Mouse (Mus musculus): ENCODE data around the gene Tbc1d10b. TPM values are rescaled to one million over a fixed set of nuclear protein-coding genes. Genes with fewer than 3 reads are reported as not detected.
A peak's percentile ranks its signal among the peaks of the same experiment; 100 is the strongest.
"Not testable (repeated sequence)": the region's sequence is repeated elsewhere in the genome, so short reads cannot be mapped to it uniquely, and the experiment has no call there.

The Tbc1d10b gene
- polyA plus RNA-seq (2017; shearing (Covaris generic)) = 10 to 100 TPM; 13.6 to 18.9 TPM

DNA sequence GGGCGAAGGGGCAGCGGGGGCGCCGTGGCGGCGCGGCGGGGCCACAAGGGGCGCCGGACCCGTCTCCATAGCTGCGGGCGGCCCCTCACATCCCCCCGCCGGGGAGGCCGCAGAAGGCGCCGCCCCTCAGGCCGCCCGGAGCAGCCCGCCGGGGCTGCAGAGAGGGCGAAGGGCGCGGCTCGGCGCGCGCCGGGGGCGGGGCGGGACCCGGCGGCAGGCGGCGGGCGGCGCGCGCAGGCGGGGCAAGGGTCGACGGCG lies at the start of gene Tbc1d10b:
Gene Tbc1d10b (minus strand): TSS at position 174 of the 258 bp plus-strand sequence.
- ATAC-seq = no peak

GRCm38 (mm10) chr7:127256518-127256917 lies 48.2 kb upstream of the Tbc1d10b start:
- no peak for ATAC-seq

GRCm38 (mm10) chr7:127255965-127256364 lies 47.7 kb upstream of the Tbc1d10b start:
- ATAC-seq = no peak

GRCm38 (mm10) chr7:127255008-127255407 lies 46.7 kb upstream of the Tbc1d10b start:
- ATAC-seq = no peak

DNA sequence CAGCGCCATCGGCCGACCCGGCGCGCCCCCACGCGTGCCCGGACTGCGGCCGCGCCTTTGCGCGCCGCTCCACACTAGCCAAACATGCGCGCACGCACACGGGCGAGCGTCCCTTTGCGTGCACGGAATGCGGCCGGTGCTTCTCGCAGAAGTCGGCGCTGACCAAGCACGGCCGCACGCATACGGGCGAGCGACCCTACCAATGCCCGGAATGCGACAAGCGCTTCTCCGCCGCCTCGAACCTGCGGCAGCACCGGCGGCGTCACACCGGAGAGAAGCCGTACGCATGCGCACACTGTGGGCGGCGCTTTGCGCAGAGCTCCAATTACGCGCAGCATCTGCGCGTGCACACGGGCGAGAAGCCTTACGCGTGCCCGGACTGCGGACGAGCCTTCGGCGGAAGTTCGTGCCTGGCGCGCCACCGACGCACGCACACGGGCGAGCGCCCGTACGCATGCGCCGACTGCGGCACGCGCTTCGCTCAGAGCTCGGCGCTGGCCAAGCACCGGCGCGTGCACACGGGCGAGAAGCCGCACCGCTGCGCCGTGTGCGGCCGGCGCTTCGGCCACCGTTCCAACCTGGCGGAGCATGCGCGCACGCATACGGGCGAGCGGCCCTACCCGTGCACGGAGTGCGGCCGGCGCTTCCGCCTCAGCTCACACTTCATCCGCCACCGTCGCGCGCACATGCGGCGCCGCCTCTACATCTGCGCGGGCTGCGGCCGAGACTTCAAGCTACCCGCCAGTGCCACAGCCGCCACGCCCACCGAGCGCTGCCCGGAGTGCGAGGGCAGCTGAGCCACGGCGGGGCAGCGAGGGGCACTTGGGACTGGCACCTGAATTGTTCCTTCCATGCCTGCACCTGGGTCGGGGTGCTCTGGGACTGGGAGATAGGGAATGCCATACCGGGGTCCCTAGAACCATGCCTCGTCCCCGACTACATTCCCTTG lies 45.8 kb upstream of the Tbc1d10b start:
- peak; percentile 87 for ATAC-seq

- ATAC-seq = no peak
These were observed 45.1 kb upstream of the Tbc1d10b start for GRCm38 (mm10) chr7:127253341-127253740.

GRCm38 (mm10) chr7:127252414-127252813 lies 44.1 kb upstream of the Tbc1d10b start:
- ATAC-seq = no peak

DNA sequence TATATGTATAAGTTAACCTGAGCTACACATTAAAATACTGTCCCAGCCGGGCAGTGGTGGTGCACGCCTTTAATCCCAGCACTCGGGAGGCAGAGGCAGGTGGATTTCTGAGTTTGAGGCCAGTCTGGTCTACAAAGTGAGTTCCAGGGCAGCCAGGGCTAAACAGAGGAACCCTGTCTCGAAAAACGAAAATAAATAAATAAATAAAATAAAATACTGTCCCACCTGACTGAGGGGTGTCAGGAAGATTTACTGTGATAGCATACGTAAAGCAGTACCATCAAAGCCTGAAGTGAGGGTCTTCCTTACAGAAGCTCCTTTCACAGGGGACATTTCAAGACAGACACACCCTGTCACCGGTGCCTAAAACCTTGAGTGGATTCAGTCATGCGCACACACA lies 42.2 kb upstream of the Tbc1d10b start:
- not testable (repeated sequence) for ATAC-seq

GRCm38 (mm10) chr7:127244658-127245510 lies 36.6 kb upstream of the Tbc1d10b start:
- no peak for ATAC-seq

DNA sequence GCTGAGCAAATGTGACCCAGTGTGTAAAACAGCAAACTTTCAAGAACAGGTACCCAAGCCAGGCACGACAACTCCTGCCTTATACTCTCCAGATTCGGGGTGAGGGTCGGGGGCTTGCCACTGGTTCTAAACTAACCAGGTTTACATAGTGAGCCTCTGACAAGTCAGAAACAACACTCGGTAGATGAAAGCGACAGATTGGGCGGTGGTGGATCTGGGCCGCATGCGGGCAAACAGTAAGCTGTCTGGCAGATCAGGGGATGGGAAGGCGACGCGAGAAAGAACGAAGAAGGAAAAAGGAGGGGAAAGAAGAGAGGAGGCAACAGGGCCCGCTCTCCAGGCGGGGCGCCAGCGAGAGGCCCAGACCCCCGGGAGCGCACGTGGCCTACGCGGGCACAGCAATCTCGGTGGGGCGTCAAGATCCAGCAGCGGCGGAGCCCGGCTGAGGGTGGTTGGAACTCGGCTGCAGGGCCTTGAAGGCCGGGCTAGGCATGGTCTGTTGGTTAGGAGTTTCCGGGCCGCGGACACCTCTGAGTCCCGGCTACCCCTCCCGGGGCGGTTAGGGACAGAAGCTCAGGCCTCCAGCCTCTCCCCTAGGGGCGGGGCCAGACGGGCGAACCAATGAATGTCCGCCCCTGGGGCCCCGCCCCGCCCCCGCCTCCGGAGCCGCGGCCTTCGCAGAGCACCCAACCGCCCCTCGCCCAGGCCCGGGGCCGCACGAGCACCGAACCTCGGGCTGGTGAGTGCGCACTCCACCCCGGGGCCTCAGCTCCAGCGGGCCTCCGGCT lies 35.8 kb upstream of the Tbc1d10b start, which contains the start of gene Zfp771:
Gene Zfp771 (plus strand): TSS at position 405 of the 788 bp plus-strand sequence.
- ATAC-seq = peak; percentile 79

GRCm38 (mm10) chr7:127243361-127243867 lies 35.1 kb upstream of the Tbc1d10b start:
- ATAC-seq = no peak

GRCm38 (mm10) chr7:127234777-127235176 lies 26.5 kb upstream of the Tbc1d10b start:
- ATAC-seq = no peak

DNA sequence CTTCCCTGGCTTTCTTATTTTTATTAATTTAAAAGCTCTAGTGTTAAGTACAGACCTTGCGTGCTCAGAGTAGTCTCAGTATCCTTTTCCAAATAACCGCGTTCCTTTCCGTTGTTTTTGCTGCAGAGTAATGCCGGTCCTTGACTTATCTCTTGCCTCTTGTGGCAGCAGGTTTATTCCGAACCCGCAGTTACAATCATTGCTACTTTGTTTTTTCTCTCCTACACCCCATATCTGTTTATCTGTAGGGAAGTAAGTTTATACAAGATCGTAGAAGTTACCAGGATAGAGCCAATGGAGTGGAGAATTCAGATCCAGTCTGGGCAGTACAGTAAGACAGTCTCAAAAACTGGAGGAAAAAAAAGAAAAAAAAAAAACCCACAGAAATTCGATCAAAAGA lies 25.5 kb upstream of the Tbc1d10b start:
- no peak for ATAC-seq

GRCm38 (mm10) chr7:127233368-127233749 lies 25.1 kb upstream of the Tbc1d10b start:
- ATAC-seq = no peak

- ATAC-seq = peak; percentile 79
These were observed 24.5 kb upstream of the Tbc1d10b start, which contains the start of the genes Zfp553 and Sept1 for GRCm38 (mm10) chr7:127232622-127233367. Gene Zfp553, plus strand, starts transcription at chr7:127233061. Gene Sept1, minus strand, starts transcription at chr7:127233130.

DNA sequence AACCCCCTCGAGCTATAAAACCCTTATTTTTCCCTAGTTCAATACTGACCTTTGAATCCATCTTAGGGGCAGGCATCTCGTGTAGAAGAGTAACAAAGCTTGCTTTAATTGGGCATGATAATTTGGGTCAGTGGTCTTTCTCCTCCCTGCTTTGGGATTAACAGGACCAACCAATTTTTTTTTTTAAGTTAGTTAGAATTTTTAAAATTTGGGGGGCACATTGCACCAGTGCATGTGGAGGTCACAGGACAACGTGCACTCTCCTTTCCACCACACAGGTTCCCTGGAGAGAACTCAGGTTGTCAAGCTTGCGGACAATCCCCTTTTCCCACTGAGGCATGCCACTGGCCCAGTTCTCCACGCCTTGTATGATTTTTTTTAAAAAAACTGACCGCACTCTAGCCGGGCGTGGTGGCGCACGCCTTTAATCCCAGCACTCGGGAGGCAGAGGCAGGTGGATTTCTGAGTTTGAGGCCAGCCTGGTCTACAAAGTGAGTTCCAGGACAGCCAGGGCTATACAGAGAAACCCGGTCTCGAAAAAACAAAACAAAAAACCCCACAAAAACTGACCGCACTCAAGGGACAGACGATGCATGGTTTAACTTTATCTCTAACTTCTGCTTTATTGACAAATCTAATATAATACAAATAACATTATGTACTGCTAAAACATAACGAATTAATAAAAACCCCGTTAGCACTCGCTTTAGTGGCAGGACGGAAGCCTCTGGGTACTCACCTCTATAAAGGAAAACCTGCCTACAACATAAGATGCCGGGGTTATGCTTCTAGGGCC lies 23.8 kb upstream of the Tbc1d10b start:
- ATAC-seq = peak; percentile 22

GRCm38 (mm10) chr7:127231376-127231775 lies 23.1 kb upstream of the Tbc1d10b start:
- no peak for ATAC-seq

DNA sequence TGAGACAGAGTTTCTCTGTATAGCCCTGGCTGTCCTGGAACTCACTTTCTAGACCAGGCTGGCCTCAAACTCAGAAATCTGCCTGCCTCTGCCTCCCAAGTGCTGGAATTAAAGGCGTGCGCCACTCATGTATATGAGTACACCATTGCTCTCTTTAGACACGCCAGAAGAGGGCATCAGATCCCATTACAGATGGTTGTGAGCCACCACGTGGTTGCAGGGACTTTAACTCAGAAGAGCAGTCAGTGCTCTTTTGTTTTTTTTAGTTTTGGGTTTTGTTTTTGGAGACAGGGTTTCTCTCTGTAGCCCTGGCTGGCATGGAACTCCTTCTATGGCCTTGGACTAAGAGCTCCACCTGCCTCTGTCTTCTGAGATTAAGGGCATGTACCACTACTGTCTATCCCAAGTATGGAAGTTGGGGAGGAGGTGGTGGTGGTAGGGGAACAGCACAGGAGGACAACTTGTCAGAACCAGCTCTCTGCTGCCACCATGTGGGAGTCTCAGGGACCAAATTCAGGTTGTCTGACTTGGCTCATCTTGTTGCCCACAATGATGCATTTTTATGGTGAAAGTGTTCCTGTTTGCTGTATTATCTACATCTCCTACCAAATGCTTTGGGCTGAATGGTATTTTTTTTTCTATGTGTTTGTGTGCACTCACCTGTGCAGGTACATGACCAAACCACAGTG lies 20.5 kb upstream of the Tbc1d10b start:
- peak; percentile 43 for ATAC-seq

DNA sequence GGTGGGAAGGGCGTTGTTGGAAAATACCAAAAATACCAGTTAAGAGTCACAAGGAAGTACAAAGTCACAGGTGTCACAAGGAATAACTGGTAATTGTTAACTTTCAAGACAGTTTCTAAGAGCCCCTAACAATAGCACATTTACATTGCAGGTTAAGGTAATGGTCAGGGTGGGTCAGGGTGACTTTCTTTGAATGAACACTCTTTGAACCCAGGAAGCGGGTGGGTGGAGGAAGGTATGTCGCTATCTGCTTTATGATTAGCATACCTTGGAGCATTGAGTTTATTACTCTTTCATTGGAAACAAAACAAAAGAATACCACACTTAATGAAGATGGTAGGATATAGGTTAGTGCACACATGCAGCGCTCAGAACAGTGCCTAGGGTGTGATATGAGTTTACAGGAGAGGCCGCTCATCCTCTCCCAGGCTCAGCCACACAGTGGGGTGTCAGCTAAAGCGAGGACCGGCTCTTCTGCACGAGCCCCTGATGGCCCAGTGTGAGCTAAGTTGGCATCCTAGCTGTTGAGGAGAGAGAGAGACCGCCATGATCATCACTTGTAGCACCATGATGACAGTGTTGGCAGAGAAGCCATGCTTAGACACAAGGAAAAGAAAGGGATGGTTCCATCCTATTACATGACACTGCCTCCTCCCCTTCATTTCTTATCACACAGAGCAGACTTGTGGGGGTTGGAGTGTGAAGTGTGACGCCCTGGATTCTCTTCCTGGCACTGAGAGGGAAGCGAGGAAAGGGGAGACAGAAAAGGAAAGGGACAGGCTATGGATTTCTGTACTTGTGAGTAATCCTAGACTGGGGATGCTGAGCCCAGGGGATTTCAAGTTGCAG lies 17.1 kb upstream of the Tbc1d10b start:
- ATAC-seq = no peak
